Mouse (Mus musculus): ENCODE measurements around the gene Rbm17.
"Not testable (repeated sequence)": the region's sequence is repeated elsewhere in the genome, so short reads cannot be mapped to it uniquely, and the experiment has no call there.

Gene Rbm17

DNA sequence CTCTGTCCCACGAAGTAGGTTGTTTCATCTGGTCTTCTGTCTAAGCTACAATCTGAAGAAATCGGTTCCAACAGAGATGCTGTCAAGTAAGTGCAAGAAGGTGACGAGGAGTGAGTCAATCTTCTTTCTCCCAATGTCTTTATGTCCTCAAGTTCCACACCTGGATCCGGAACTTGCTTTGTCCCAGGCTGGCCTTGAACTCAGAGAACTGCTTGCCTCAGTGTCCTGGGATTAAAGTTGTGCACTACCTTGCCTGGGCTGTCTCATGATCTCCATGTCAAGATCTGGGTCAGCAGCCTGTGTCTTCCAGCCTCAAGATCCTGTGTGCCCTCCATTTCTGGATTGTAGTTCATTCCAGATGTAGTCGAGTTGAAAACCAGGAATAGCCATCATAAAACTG, at the start of gene Rbm17:
TSS of gene Rbm17 (minus strand) at position 101 of the 400 bp plus-strand sequence.
- DNase-seq (ENCODE audit: low spot score in 2 of 2): no peak

DNA sequence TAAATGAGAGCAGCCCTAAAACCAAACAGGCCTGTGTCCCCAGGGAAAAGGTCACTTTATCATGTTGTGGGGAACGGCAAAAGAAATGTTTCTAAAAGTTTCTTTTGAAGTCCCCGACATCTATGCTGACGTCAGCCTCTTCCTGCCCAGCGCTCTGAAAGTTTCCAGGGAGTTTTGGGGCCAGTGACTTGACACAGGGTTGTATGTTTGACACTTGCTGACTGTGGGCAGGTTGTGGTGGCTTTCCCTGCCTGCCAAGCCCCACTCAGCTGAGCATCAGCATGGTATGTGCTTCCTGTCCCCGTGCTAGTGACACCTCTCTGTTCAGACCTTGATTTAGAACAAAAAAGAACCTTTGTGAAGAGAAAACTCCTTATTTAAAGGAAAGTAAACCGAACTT, 49.4 kb upstream of the Rbm17 start:
- DNase-seq (ENCODE audit: low spot score in 2 of 2): no peak

GRCm38 (mm10) chr2:11652780-11653179, 48.8 kb upstream of the Rbm17 start:
- DNase-seq (ENCODE audit: low spot score in 2 of 2): no peak

DNA sequence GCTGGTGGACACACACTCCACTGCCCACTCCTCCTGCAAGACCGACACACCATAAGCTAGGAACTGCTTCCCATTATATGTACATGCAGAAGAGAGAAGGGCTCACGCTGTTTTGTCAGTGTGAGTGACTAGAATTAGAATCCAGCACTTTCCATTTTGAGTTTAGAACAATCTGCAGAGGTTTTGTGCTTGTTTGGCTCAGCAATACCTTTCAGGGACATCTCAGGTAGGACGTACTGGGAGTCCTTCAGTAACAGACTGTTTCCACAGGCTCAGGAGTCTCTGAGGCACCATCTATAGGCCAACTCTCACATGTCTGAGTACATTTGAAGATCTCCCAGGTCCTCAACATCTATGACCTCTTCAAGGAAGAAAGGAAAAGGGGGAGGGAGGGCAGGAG, 48.2 kb upstream of the Rbm17 start:
- no peak for DNase-seq (ENCODE audit: low spot score in 2 of 2)

- DNase-seq (ENCODE audit: low spot score in 2 of 2): no peak
Measured at GRCm38 (mm10) chr2:11651476-11651875, 47.5 kb upstream of the Rbm17 start.

DNA sequence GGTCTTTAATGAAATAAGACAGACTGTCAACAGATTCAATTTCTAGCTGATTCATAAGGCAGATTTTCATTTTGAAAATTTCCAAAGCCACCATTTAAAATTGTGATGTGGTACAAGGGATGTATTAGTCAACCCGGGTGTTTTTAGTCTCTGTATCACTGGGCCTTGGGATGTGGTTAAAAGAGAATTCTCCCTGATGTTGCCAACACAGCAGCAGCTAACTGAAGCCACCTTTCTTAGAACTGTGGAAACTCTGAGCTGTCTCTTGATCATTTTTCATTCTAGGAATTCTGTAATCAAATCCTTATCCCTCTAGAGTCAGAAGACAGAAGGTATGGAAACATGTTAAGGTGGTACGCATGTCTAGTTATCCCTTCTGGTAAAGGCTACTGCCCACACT, 41.3 kb upstream of the Rbm17 start:
- no peak for DNase-seq (ENCODE audit: low spot score in 2 of 2)

DNA sequence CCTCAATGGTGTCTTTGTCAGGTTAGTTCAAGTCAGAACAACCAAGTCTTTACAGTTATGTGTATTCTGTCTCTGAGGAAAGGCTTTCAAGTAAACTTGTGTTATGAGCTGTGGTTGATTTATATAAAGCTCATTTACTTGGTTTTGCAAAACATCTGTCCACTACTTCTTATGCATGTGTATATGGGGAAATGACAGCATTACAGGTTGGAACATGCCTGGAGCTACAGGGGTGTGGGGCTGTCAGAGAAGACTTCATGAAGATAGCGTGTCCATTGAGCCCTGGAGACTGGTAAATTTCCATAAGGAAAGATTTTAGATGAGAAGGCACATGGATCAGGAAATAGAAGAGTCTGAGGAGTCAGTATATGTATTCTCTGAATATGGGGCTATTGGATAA, 40.1 kb upstream of the Rbm17 start:
- DNase-seq (ENCODE audit: low spot score in 2 of 2): no peak

DNA sequence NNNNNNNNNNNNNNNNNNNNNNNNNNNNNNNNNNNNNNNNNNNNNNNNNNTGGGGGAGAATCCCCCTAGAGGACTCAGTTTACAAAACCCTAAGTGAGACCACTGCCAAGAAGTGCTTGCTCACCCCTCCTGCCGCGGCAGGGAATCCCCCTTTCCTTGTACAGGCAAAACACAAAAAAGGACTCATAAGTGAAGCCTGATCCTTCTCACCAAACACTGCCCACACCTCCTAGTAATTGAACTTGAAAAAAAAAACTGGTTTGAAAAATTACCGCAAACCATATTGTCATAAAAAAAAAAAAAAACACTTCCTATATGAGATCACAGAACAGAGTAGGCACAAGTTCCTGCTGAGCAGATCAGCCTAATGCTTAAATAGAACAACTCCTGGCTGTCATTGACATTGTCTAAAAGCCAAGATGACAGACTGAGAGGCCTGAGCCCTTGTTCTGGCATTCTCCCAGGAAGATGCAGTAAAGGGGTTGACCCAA, 38.5 kb upstream of the Rbm17 start, which contains the start of gene Il2ra:
TSS of gene Il2ra (plus strand) at position 357 of the 491 bp plus-strand sequence.
- no peak for DNase-seq (ENCODE audit: low spot score in 2 of 2)

GRCm38 (mm10) chr2:11637115-11637514, 33.2 kb upstream of the Rbm17 start:
- DNase-seq (ENCODE audit: low spot score in 2 of 2): no peak

DNA sequence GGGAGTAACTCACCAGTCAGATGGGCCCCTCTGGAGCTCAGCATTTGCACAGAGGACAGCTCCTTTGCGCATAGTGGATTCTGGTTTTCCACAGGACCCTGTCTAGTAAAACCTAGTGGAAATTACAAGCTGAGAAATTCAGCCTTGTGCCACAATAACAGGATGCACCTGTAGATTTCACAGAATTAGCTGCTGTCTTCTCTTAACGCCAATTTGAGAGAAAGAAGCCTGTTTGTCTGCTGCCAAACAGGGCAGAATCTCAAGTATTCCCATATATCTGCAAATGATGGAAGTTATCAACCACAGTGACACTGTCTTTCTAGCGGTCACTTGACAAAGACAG, 32.2 kb upstream of the Rbm17 start:
- no peak for DNase-seq (ENCODE audit: low spot score in 2 of 2)

DNA sequence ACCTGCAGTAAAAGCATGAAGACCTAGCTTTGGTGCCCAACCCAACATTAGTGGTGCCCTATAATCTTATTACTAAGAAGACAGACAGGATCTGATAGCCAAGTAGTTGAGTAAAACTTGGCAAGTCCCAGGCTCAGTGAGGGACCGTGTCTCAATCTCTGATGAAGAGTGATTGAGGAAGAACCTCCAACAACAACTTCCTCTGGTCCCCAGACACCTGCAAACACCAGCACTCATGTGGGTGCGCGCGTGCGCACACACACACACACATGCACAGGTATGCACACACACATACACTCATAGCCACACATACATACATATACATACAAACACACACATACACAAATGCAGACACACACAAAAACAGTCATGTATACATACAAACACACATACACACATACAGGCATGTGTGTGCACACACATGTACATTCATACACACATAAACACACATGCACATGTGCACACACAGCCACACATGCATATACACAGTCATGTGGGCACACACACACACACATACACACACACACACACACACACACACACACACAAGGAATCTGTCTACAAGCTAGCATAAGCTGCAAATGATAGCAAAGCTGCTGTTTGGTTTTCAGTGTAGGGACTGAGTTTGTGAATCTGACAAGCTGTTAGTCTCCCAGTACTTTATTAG, 31.7 kb upstream of the Rbm17 start:
- DNase-seq (ENCODE audit: low spot score in 2 of 2): no peak

DNA sequence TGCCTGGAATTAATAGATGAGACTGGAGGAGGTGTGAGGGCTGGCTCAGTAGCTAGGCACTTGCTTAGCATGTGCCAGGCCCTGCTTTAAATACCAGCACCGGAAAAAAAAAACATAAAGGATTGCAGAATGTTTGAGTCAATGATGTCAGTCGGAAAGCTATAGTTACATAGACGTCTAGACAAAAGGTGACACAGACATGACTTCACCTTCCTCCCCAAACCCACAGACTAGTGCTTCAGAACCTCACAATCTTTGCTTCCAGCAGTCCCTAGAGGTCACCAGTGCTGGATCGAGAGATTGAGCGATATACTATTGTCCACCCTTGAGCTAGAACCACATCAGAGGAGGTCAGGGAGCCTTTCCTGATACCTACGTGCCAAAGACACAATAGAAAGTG, 31.1 kb upstream of the Rbm17 start:
- no peak for DNase-seq (ENCODE audit: low spot score in 2 of 2)

- no peak for DNase-seq (ENCODE audit: low spot score in 2 of 2)
Measured at GRCm38 (mm10) chr2:11625890-11626289, 21.9 kb upstream of the Rbm17 start, which contains the start of gene Gm17490. Gene Gm17490 (minus strand): TSS chr2:11626264.

DNA sequence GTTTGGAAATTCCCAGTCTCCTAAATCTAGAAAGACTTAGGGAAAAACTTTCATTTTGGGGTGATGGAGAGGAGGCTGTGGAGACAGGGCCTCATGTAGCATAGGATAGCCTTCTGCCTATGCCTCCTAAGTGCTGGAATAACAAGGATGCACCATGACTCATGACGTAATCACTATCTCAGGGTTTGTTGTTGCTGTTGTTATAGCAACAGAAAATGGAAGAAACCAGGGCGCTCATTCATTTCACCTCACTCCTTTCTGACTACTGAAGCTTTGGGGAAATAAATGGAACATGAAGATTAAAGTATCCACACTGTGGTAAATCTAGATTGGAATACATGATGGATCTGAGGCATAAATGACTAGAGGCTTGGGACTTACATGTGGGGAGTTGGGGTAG, 19.8 kb upstream of the Rbm17 start:
- DNase-seq (ENCODE audit: low spot score in 2 of 2): no peak

GRCm38 (mm10) chr2:11623173-11623572, 19.2 kb upstream of the Rbm17 start:
- no peak for DNase-seq (ENCODE audit: low spot score in 2 of 2)

DNA sequence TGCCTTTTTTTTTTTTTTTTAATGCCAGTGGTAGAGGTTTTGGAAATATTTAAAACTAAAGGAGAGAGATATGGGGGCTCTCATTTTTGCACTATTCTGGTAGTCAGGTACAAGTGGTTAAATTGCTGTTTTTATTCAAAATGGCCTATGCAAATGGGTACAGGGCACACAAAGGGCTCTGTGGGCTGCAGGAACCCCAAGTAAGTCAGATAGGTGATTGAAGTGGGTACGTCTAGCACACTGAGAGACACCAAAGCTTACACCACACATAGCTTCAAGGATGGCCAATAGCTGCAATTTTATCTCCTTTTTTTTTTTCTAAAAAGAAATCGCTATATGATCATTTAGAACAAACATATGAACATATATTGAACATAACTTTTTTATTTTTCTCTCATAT, 15.6 kb upstream of the Rbm17 start:
- DNase-seq (ENCODE audit: low spot score in 2 of 2): no peak

- DNase-seq (ENCODE audit: low spot score in 2 of 2): no peak
Measured at GRCm38 (mm10) chr2:11616846-11617245, 12.9 kb upstream of the Rbm17 start.

GRCm38 (mm10) chr2:11612939-11613338, 9.0 kb upstream of the Rbm17 start:
- DNase-seq (ENCODE audit: low spot score in 2 of 2): not testable (repeated sequence)

DNA sequence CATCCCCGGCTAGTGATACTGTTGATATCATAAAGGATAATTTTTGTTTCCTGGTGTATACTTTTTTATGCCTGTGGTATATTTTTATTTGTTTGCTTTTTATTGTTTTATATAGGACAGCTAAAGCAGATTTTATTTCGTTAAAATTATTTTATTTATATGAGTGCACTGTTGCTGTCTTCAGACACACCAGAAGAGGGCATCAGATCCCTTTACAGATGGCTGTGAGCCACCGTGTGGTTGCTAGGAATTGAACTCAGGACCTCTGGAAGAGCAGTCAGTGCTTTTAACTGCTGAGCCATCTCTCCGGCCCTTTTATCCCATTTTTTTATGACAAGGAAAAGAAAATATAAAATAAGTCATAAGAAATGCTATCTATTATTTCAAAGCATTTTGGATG, 2.8 kb upstream of the Rbm17 start:
- not testable (repeated sequence) for DNase-seq (ENCODE audit: low spot score in 2 of 2)

- DNase-seq (ENCODE audit: low spot score in 2 of 2): no peak
Measured at GRCm38 (mm10) chr2:11604911-11605310, 958 bp upstream of the Rbm17 start.

GRCm38 (mm10) chr2:11602506-11603489, 1.2 kb downstream of the Rbm17 start:
- DNase-seq (ENCODE audit: low spot score in 2 of 2): peak; percentile 92 to 94

DNA sequence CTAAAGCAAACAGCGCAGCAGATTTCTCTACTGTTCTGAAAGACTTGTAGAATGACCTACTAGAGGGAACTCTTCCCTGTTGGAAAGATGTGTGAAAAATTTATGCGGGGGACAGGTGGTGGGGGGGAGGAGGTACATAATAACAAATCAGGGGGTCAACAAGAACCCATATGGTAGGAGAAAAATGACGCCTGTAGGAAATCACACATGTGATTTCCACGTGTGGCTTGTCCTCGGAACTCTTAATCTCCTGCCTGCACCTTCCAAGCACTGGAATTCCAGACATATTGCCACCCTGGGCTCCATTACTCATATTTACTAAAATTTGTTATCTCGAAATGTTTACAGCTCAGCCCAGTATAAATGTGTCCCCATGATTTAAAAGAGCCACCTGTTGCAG, 2.2 kb downstream of the Rbm17 start:
- DNase-seq (ENCODE audit: low spot score in 2 of 2): no peak

DNA sequence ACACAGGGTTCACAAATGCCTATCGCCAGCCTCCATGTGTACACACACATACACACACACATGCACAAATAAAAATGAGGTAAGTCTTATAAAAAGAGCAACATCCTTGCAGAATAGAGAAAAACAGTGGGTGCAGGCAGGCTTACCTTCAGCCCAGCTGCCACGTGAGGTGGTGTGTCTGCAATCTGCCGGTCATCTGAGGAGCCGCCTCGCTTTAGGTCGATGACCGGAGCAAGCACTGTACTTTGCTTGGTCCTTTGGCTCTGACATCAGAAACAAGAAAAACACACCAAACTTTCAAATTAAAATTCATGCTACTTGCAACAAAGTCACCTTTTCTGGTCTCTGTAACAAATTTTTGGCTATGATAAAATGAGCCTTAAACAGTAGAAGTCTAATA, 6.0 kb downstream of the Rbm17 start:
- no peak for DNase-seq (ENCODE audit: low spot score in 2 of 2)

Measured in spleen, postnatal 14 days (tissue).